Mouse (Mus musculus): Measurements from ENCODE around the gene Slc6a9. TPM values are rescaled to one million over a fixed set of nuclear protein-coding genes. Genes with fewer than 3 reads are reported as not detected.

The Slc6a9 gene
- polyA plus RNA-seq, 1 experiment = 92.4 TPM

DNA sequence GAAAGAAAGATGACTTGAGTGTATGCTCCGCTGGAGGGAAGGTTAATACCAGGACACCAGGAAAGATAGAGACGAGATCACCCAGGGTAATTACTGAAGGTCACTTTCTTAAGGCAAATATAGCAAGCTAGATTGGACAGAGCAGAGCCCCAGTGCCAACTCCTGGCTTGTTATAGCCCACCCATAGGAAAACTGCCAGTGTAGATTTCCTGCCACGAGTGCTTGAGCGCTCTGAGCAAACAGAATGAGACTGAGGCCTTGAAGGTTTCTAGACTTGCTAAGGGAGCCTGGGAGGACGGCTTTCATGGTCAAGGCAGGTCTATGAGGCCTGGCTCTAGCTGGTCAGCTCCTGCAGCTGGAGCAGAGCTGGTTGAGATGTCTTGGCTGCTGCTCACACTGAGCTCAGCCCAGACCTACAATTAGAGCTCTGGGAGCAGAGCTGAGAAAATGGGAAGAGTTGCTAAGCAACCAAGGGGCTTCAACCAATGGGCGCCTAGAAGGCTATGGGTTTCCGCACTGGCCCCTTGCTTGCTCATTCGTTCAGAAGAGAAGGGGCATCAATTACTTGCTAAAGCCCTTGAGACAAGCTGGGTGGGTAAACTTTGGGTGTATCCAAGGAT lies 74.6 kb downstream of the Slc6a9 start:
- H3K4me1 ChIP-seq (ENCODE audit: control insufficient read depth, insufficient read depth, low read length) = no peaks in the 10 kb centered on the region
- no peak overlapping the region for H3K4me3 ChIP-seq (replicated peaks; ENCODE audit: control insufficient read depth, low read depth, low read length)
- 80% methylated on average over 8 of the region's 8 CpGs for WGBS
- H3K27ac ChIP-seq (ENCODE audit: control insufficient read depth, insufficient read depth, low read depth, low read length, poor library complexity) = no peak overlapping the region
- TF ChIP-seq POLR2A (IDR thresholded peaks at IDR 0.05; ENCODE audit: borderline replicate concordance, control insufficient read depth, low read depth, low read length) (no peak), CTCF (IDR thresholded peaks at IDR 0.05; ENCODE audit: control insufficient read depth, insufficient read depth, low read length) (no peak)

- Histone ChIP-seq H3K4me3 (replicated peaks; ENCODE audit: control insufficient read depth, low read depth, low read length) (no peak overlapping the region), H3K27ac (ENCODE audit: control insufficient read depth, insufficient read depth, low read depth, low read length, poor library complexity) (no peak overlapping the region), H3K4me1 (ENCODE audit: control insufficient read depth, insufficient read depth, low read length) (no peaks in the 10 kb centered on the region; the same call in 1 of the 2 replicates)
- TF ChIP-seq CTCF (IDR thresholded peaks at IDR 0.05; ENCODE audit: control insufficient read depth, insufficient read depth, low read length) = no peak
- WGBS = 91% methylated on average over 13 of the region's 13 CpGs
Measured at GRCm38 (mm10) chr4:117912131-117912561, 77.8 kb downstream of the Slc6a9 start.

DNA sequence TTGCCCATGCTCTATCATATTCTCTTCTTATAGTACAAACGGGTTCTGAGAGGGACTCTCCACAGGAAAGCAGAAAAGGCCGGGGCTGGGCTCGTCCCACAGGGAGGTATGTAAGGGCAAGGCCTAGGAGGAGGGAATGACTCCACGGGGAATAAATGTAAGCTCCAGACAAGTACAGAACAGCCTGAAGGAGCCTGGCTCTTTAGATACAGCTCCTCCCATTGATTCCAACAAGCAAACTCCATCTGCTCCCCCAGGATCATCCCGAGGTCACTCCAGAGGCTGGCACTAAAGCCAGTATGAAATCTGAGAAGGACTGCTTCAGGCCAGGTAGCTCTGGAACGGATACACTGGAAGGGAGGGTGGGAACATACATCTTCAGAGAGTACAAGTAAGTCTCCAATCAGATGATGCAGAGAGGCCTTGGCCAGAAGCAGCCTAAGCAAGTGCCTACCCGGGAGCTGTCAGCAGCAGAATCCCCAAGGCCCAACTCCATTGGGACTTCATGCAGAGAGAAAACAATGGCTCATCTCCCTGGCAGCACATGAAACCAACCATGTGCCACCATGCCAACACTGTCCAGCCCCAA lies 78.5 kb downstream of the Slc6a9 start:
- H3K4me1 ChIP-seq (ENCODE audit: control insufficient read depth, insufficient read depth, low read length) = no peaks in the 10 kb centered on the region; the same call in 1 of the 2 replicates
- TF ChIP-seq CTCF (IDR thresholded peaks at IDR 0.05; ENCODE audit: control insufficient read depth, insufficient read depth, low read length) = no peak
- no peak overlapping the region for H3K27ac ChIP-seq (ENCODE audit: control insufficient read depth, insufficient read depth, low read depth, low read length, poor library complexity)
- 86% methylated on average over 7 of the region's 7 CpGs for WGBS
- H3K4me3 ChIP-seq (replicated peaks; ENCODE audit: control insufficient read depth, low read depth, low read length) = no peak overlapping the region

DNA sequence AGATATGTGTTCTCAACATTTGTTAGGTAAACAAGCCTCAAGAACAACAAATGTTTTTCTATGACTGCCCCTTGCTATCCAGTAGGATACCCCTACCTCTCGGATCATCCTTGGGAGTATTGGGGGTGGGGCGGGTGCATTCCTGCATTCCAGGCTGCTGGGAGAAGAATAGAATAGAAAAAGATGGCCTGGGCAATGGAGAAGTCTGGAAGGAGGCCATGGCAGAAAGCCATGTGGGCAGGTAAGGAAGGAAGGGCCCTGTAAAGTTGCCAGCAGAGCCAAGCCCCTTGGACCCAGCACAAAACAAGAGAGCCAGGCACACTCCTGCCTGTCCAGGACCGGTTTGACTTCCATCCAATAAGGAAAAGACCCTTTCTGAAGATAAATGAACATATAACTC lies 79.1 kb downstream of the Slc6a9 start:
- no peak overlapping the region for H3K27ac ChIP-seq (ENCODE audit: control insufficient read depth, insufficient read depth, low read depth, low read length, poor library complexity)
- no peak overlapping the region for H3K4me3 ChIP-seq (replicated peaks; ENCODE audit: control insufficient read depth, low read depth, low read length)
- 68% methylated on average over 3 of the region's 3 CpGs for WGBS
- no peaks in the 10 kb centered on the region; the same call in 1 of the 2 replicates for H3K4me1 ChIP-seq (ENCODE audit: control insufficient read depth, insufficient read depth, low read length)
- TF ChIP-seq CTCF (IDR thresholded peaks at IDR 0.05; ENCODE audit: control insufficient read depth, insufficient read depth, low read length) = no peak
- TF ChIP-seq POLR2A (IDR thresholded peaks at IDR 0.05; ENCODE audit: borderline replicate concordance, control insufficient read depth, low read depth, low read length) = no peak

DNA sequence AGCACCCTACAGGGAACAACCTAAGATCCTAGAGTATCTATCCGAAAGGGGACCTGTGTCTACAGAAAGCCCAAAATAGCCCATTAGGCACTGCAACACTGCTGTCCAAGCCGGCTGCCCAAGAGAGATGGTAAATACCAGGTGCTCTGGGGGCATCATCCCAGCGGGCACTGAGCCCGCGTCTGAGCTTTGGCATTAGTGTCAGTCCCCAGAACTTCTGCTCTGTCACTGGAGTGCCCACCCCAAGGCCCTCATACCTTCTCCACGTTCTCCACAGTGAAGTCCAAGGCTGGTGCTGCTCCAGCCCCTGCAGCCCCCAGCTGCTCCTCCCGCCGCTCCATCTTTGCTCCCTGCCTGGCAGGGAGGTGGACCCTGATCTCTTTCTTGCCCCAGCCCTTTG lies 79.7 kb downstream of the Slc6a9 start:
- no peak overlapping the region for H3K27ac ChIP-seq (ENCODE audit: control insufficient read depth, insufficient read depth, low read depth, low read length, poor library complexity)
- WGBS = 21% methylated on average over 8 of the region's 8 CpGs
- no peaks in the 10 kb centered on the region; the same call in 1 of the 2 replicates for H3K4me1 ChIP-seq (ENCODE audit: control insufficient read depth, insufficient read depth, low read length)
- peak overlapping the region; percentile 95 for H3K4me3 ChIP-seq (replicated peaks; ENCODE audit: control insufficient read depth, low read depth, low read length)
- no peak for TF ChIP-seq CTCF (IDR thresholded peaks at IDR 0.05; ENCODE audit: control insufficient read depth, insufficient read depth, low read length)
- TF ChIP-seq POLR2A (IDR thresholded peaks at IDR 0.05; ENCODE audit: borderline replicate concordance, control insufficient read depth, low read depth, low read length) = no peak

GRCm38 (mm10) chr4:117914591-117915442 lies 80.5 kb downstream of the Slc6a9 start, which contains the start of gene Ipo13:
Ipo13 (minus strand) TSS chr4:117914999.
- Histone ChIP-seq H3K4me3 (replicated peaks; ENCODE audit: control insufficient read depth, low read depth, low read length) (peak within 1 kb of the TSS; percentile 95), H3K27ac (ENCODE audit: control insufficient read depth, insufficient read depth, low read depth, low read length, poor library complexity) (peak within 1 kb of the TSS; percentile 91), H3K4me1 (ENCODE audit: control insufficient read depth, insufficient read depth, low read length) (no peaks in the 10 kb centered on the region; the same call in 1 of the 2 replicates)
- TF ChIP-seq POLR2A (IDR thresholded peaks at IDR 0.05; ENCODE audit: borderline replicate concordance, control insufficient read depth, low read depth, low read length) (peak; percentile 74; the same call in 1 of the 2 replicates), CTCF (IDR thresholded peaks at IDR 0.05; ENCODE audit: control insufficient read depth, insufficient read depth, low read length) (no peak)
- WGBS = under 1% methylated on average over 61 of the region's 61 CpGs

GRCm38 (mm10) chr4:117915489-117916105 lies 81.3 kb downstream of the Slc6a9 start:
- no peak overlapping the region for H3K27ac ChIP-seq (ENCODE audit: control insufficient read depth, insufficient read depth, low read depth, low read length, poor library complexity)
- no peaks in the 10 kb centered on the region; the same call in 1 of the 2 replicates for H3K4me1 ChIP-seq (ENCODE audit: control insufficient read depth, insufficient read depth, low read length)
- H3K4me3 ChIP-seq (replicated peaks; ENCODE audit: control insufficient read depth, low read depth, low read length) = peak overlapping the region; percentile 95
- under 1% methylated on average over 19 of the region's 19 CpGs for WGBS
- no peak for TF ChIP-seq CTCF (IDR thresholded peaks at IDR 0.05; ENCODE audit: control insufficient read depth, insufficient read depth, low read length)

DNA sequence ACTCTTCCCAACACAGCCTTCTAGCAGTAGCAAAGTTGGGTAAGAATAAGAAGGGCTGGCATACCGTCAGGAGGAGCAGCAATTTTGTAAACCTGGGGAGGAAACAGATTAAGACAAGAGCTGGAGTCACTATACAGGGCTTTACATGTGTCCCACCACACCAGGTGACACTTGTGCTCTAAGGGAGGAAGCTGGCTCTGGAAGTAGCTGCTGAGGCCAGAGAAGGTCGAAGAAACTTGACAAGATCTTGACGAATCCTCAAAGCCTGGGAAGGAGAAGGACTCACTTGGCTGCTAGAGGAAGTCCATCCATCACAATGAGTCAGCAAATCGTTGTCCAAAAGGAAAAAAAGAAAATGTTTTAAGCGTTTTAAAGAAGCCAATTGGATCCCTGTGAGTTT lies 82.1 kb downstream of the Slc6a9 start:
- Histone ChIP-seq H3K27ac (ENCODE audit: control insufficient read depth, insufficient read depth, low read depth, low read length, poor library complexity) (no peak overlapping the region), H3K4me1 (ENCODE audit: control insufficient read depth, insufficient read depth, low read length) (peaks cover 1% of the 10 kb centered on the region; the same call in 1 of the 2 replicates), H3K4me3 (replicated peaks; ENCODE audit: control insufficient read depth, low read depth, low read length) (no peak overlapping the region)
- TF ChIP-seq POLR2A (IDR thresholded peaks at IDR 0.05; ENCODE audit: borderline replicate concordance, control insufficient read depth, low read depth, low read length) = no peak
- TF ChIP-seq CTCF (IDR thresholded peaks at IDR 0.05; ENCODE audit: control insufficient read depth, insufficient read depth, low read length) = no peak
- WGBS = 30% methylated on average over 5 of the region's 5 CpGs
